Mouse (Mus musculus) neural tube, embryonic 11.5 days (tissue): ENCODE data around the gene Osbpl3. TPM values are rescaled to one million over a fixed set of nuclear protein-coding genes. Genes with fewer than 3 reads are reported as not detected.

Source experiments
- ATAC-seq: fragments of 200-750 bp; cut with Nextera tagmentation; 2 replicates; pipeline ENCODE4 v1.8.0; 2017; ENCODE audit warnings: moderate number of reproducible peaks, mild to moderate bottlenecking, moderate TSS enrichment, moderate library complexity; ENCODE audit not compliant: insufficient read depth, low FRiP score, low TSS enrichment
- DNase-seq: peaks from one replicate; pipeline ENCODE4 v3.0.0-alpha.2; 2015; ENCODE audit warnings: low spot score
- H3K27ac ChIP-seq: fragments of 300-500 bp; sonication (generic); 2 replicates; pipeline ENCODE4 v1.5.1; 2014; ENCODE audit warnings: low read depth, mild to moderate bottlenecking, low read length
- H3K27me3 ChIP-seq: fragments of 300-500 bp; sonication (generic); 2 replicates; pipeline ENCODE4 v1.6.1; 2014; ENCODE audit warnings: mild to moderate bottlenecking, low read length, mixed read lengths; ENCODE audit not compliant: control insufficient read depth, insufficient read depth
- H3K36me3 ChIP-seq: fragments of 300-500 bp; sonication (generic); 2 replicates; pipeline ENCODE4 v1.6.1; 2014; ENCODE audit warnings: mild to moderate bottlenecking, low read length, moderate library complexity, mixed read lengths; ENCODE audit not compliant: control insufficient read depth, insufficient read depth
- H3K4me1 ChIP-seq: fragments of 300-500 bp; sonication (generic); 2 replicates; pipeline ENCODE4 v1.6.1; 2014; ENCODE audit warnings: low read length, mixed read lengths; ENCODE audit not compliant: control insufficient read depth, insufficient read depth
- H3K4me2 ChIP-seq: fragments of 300-500 bp; sonication (generic); 2 replicates; pipeline ENCODE4 v1.6.1; 2014; ENCODE audit warnings: low read depth, mild to moderate bottlenecking, moderate library complexity
- H3K4me3 ChIP-seq: fragments of 300-500 bp; sonication (generic); 2 replicates; pipeline ENCODE4 v1.5.1; 2014; ENCODE audit warnings: low read depth, low read length
- H3K9ac ChIP-seq: fragments of 300-500 bp; sonication (generic); 2 replicates; pipeline ENCODE4 v1.6.1; 2014; ENCODE audit warnings: mild to moderate bottlenecking, low read length
- H3K9me3 ChIP-seq: fragments of 300-500 bp; sonication (generic); 2 replicates; pipeline ENCODE4 v1.6.1; 2016; ENCODE audit warnings: low read length; ENCODE audit not compliant: control insufficient read depth
- WGBS: fragments of 180-500 bp; shearing (Covaris S2); extraction: QIAGEN DNeasy Blood & Tissue Kit; methylation state at CpG from one replicate; pipeline ENCODE4 v1.1.7; 2014; 5-methylcytosine and 5-hydroxymethylcytosine counted together
- polyA plus RNA-seq: library from polyadenylated mRNA; unstranded; fragments of >200 nt; fragmentation: Nextera tagmentation; extraction: Ambion mirVana; gene quantifications from 2 replicates; pipeline ENCODE4 v1.2.1, GENCODE M21; 2014

Gene Osbpl3
- polyA plus RNA-seq, 1 experiment from 2014 or later = 5.0 TPM

GRCm38 (mm10) chr6:50261922-50262261 is 194.1 kb downstream of the Osbpl3 start:
- Histone ChIP-seq H3K27me3 (no peaks in the 10 kb centered on the region), H3K4me3 (peak overlapping the region; percentile 35), H3K9me3 (no peaks in the 10 kb centered on the region), H3K36me3 (no peaks in the 10 kb centered on the region), H3K4me1 (no peaks in the 10 kb centered on the region), H3K27ac (no peak overlapping the region), H3K9ac (peak overlapping the region; percentile 56), H3K4me2 (peak overlapping the region; percentile 49)
- 7% methylated on average over 6 of the region's 6 CpGs for WGBS
- ATAC-seq = peak; percentile 35; the same call in 1 of the 2 replicates
- DNase-seq = no peak

DNA sequence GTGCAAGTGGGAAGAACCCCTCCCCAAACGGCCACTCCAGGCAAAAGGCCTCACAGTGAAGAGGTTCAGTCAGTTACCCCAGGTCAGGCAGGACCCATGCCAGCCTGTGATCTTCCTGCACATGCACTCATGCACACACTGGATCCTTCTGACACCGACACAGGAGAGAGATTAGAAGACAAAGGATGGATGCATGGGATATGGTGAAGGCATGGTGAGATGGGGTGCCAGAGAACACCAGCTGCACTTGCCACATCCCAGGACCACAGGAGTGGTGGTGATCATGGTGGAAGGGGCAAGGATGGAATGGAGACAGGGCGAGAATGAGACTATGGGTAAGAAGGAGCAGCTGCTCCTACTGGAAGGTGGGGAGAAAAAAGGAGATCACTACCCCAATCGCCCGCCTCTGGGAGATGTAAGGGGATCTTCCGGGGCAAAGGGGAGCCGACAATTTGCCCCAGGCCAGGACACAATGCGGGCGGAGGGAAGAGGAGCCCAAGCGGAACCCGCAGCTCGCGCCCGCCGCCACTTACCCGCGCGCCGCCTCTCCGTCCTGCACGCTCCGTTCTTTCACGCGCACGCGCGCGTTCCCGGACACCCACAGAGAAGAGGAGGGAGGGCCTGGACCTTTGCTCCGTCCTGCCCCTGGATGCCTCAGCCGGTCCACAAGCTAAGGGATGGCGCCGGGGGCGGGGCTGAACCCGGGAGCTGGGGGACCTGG is 194.6 kb downstream of the Osbpl3 start:
- Histone ChIP-seq H3K4me3 (peak overlapping the region; percentile 35), H3K9ac (peak overlapping the region; percentile 56), H3K27ac (no peak overlapping the region), H3K4me1 (no peaks in the 10 kb centered on the region), H3K9me3 (no peaks in the 10 kb centered on the region), H3K27me3 (no peaks in the 10 kb centered on the region), H3K4me2 (peak overlapping the region; percentile 49), H3K36me3 (no peaks in the 10 kb centered on the region)
- peak; percentile 86 for ATAC-seq
- 4% methylated on average over 30 of the region's 35 CpGs for WGBS
- peak; percentile 89 for DNase-seq

GRCm38 (mm10) chr6:50255356-50255755 is 200.6 kb downstream of the Osbpl3 start:
- Histone ChIP-seq H3K4me1 (no peaks in the 10 kb centered on the region), H3K27me3 (no peaks in the 10 kb centered on the region), H3K9me3 (no peaks in the 10 kb centered on the region), H3K4me2 (no peak overlapping the region), H3K4me3 (no peak overlapping the region), H3K9ac (no peak overlapping the region), H3K27ac (no peak overlapping the region), H3K36me3 (no peaks in the 10 kb centered on the region)
- DNase-seq = no peak
- 74% methylated on average over 5 of the region's 5 CpGs for WGBS
- no peak for ATAC-seq

DNA sequence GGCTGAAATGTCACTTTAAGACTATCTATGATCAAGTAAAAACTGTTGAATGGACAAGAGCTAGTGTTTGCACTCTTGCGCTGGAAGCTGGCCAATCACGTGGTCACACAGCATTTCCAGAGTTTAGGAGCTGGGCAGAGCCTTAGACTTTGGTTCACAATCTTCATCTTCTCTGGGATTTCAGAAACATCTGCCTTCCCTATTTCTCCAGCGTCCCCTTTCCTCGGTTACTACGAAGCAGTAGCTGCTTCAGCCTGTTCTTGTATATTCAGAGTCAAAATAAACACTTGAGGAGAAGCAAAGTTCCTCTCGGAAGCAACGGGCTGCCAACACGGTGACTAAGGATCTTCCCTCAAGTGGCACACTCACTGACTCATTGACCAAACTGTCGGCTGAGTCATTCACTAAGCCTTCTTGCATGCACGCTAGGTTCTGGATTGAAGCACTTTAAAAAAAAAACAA is 201.2 kb downstream of the Osbpl3 start:
- WGBS = 76% methylated on average over 10 of the region's 10 CpGs

DNA sequence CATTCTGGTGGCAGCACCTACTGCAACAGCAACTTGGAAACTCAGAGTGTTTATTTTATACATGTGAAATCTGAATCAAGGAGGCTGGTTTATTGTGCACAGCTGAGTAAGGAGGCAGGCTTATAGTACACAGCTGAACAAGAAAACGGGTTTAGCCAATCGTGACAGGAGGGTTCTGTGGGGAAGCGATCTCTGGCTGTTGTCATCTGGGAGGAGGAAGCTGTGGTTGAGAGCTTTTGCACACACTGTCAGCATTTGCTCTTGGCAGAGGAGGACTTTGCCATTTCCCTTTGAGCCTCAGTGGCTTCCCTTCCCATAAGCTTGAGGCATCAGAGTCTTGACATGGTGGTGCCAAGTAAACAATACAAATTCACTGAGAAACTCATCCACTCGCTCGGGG is 203.3 kb downstream of the Osbpl3 start:
- DNase-seq = no peak
- 79% methylated on average over 5 of the region's 5 CpGs for WGBS
- Histone ChIP-seq H3K4me3 (no peak overlapping the region), H3K36me3 (no peaks in the 10 kb centered on the region), H3K4me2 (no peak overlapping the region), H3K27me3 (no peaks in the 10 kb centered on the region), H3K27ac (no peak overlapping the region), H3K4me1 (no peaks in the 10 kb centered on the region), H3K9ac (no peak overlapping the region), H3K9me3 (no peaks in the 10 kb centered on the region)
- no peak for ATAC-seq

More for the DNA sequence above, 201.2 kb downstream of the Osbpl3 start:
- Histone ChIP-seq H3K36me3 (no peaks in the 10 kb centered on the region), H3K4me3 (no peak overlapping the region), H3K27ac (no peak overlapping the region), H3K4me2 (no peak overlapping the region), H3K27me3 (no peaks in the 10 kb centered on the region), H3K9me3 (no peaks in the 10 kb centered on the region), H3K9ac (no peak overlapping the region), H3K4me1 (no peaks in the 10 kb centered on the region)
- DNase-seq = no peak
- ATAC-seq = no peak

GRCm38 (mm10) chr6:50247791-50248190 is 208.2 kb downstream of the Osbpl3 start:
- 84% methylated on average over 4 of the region's 4 CpGs for WGBS

DNA sequence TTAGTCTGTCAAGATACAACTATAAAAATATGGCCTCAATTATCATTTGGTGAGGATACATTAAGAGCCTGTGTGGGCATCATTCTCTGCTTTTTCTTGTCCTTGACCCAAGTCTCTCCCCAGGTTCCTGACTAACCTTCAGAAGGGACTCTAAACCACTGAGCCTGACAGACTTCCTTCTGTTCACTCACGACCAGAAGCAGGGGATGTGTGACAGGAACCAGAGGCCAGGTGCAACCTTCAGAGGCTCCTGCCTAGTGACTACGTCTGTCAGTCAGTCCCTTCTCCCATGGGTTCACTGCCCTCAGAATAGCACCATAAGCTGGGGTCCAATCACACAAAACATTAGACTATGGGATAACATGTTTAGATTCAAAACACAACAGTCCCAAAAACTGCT is 208.6 kb downstream of the Osbpl3 start:
- H3K9ac ChIP-seq = no peak overlapping the region
- no peaks in the 10 kb centered on the region for H3K9me3 ChIP-seq
- H3K4me2 ChIP-seq = no peak overlapping the region
- WGBS = 81% methylated on average over 2 of the region's 2 CpGs
- no peak for DNase-seq
- no peaks in the 10 kb centered on the region for H3K27me3 ChIP-seq
- no peaks in the 10 kb centered on the region for H3K36me3 ChIP-seq
- H3K4me3 ChIP-seq = no peak overlapping the region
- no peaks in the 10 kb centered on the region for H3K4me1 ChIP-seq
- ATAC-seq = no peak
- H3K27ac ChIP-seq = no peak overlapping the region

More at GRCm38 (mm10) chr6:50247791-50248190, 208.2 kb downstream of the Osbpl3 start:
- no peak overlapping the region for H3K27ac ChIP-seq
- H3K27me3 ChIP-seq = no peaks in the 10 kb centered on the region
- ATAC-seq (no peak), DNase-seq (no peak)
- H3K9ac ChIP-seq = no peak overlapping the region
- H3K4me3 ChIP-seq = no peak overlapping the region
- H3K36me3 ChIP-seq = no peaks in the 10 kb centered on the region
- H3K4me2 ChIP-seq = no peak overlapping the region
- H3K9me3 ChIP-seq = no peaks in the 10 kb centered on the region
- no peaks in the 10 kb centered on the region for H3K4me1 ChIP-seq

DNA sequence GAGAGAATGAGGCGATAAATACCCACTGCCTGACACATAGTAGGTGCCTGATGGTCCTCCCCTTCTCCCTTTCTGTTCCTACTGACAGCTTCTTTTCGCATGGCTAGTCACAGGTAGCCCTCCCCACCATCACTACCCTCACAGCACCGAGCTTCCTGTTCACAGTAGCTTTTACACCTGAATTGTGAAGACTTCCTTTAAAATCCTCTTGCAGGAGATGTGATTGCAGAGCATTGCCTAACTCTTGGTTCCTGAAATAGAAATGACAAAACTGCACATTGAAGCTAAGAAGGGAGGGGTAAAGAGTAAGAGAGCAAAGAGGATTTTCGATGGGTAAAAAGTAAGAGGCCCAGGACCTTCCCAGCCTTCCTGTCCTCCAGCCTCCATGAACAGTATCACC is 211.0 kb downstream of the Osbpl3 start:
- Histone ChIP-seq H3K9me3 (no peaks in the 10 kb centered on the region), H3K27ac (no peak overlapping the region), H3K9ac (no peak overlapping the region), H3K36me3 (no peaks in the 10 kb centered on the region), H3K4me2 (no peak overlapping the region), H3K4me1 (no peaks in the 10 kb centered on the region), H3K27me3 (no peaks in the 10 kb centered on the region), H3K4me3 (no peak overlapping the region)
- DNase-seq (no peak), ATAC-seq (no peak)
- 84% methylated on average over 4 of the region's 4 CpGs for WGBS

DNA sequence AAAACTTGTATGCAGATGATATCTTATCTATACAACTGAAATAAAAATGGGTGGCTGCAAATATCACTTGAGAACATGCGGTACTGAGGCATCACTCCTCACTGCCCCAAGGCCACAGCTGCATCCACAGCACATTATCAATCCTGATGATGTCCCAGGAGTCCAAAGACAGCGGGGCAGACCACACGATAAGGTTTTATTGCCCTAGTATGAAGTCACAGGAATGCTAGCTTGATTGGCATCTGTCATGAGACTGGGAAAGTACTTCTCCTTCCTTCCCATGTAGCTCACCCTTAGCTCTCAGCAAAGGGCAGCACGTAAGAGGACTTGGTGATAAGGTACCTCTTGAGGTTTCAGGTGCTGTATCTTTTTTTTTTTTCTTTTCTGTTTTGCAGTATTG is 211.9 kb downstream of the Osbpl3 start:
- Histone ChIP-seq H3K9ac (no peak overlapping the region), H3K4me2 (no peak overlapping the region), H3K9me3 (no peaks in the 10 kb centered on the region), H3K27ac (no peak overlapping the region), H3K36me3 (no peaks in the 10 kb centered on the region), H3K27me3 (no peaks in the 10 kb centered on the region), H3K4me3 (no peak overlapping the region), H3K4me1 (no peaks in the 10 kb centered on the region)
- DNase-seq (no peak), ATAC-seq (no peak)
- WGBS = 87% methylated on average over 4 of the region's 4 CpGs
